Mouse (Mus musculus): ENCODE data around the gene Mul1. TPM values are rescaled to one million over a fixed set of nuclear protein-coding genes. Genes with fewer than 3 reads are reported as not detected.
A peak's percentile ranks its signal among the peaks of the same experiment; 100 is the strongest.

Gene Mul1
- polyA plus RNA-seq, 1 experiment from 2014 or later = 21.5 TPM

GRCm38 (mm10) chr4:138463832-138464487 is 29.5 kb downstream of the Mul1 start:
- Histone ChIP-seq H3K27ac (ENCODE audit: poor library complexity, severe bottlenecking) (peak overlapping the region; percentile 78), H3K4me3 (peak overlapping the region; percentile 6), H3K9ac (no peak overlapping the region), H3K4me1 (replicated peaks) (peaks cover 34% of the 10 kb centered on the region), H3K9me3 (replicated peaks) (0 out of 2 replicates have a peak, but pooled peaks cover 3% of the 10 kb centered on the region), H3K27me3 (replicated peaks) (peaks cover 63% of the 10 kb centered on the region), H3K4me2 (peak overlapping the region; percentile 56), H3K36me3 (no peaks in the 10 kb centered on the region)
- whole genome bisulfite sequencing = 6% methylated on average over 11 of the region's 11 CpGs
- peak; percentile 76 for ATAC-seq (ENCODE audit: insufficient number of reproducible peaks, low FRiP score)

- ATAC-seq (ENCODE audit: insufficient number of reproducible peaks, low FRiP score) = peak; percentile 42
- H3K27me3 ChIP-seq (replicated peaks) = peaks cover 55% of the 10 kb centered on the region
- H3K9me3 ChIP-seq (replicated peaks) = 0 out of 2 replicates have a peak, but pooled peaks cover 3% of the 10 kb centered on the region
- 0 out of 2 replicates have a peak overlapping the region, but pooled peaks have one; percentile 11 for H3K27ac ChIP-seq (ENCODE audit: poor library complexity, severe bottlenecking)
- WGBS = 2% methylated on average over 19 of the region's 22 CpGs
- peak overlapping the region; percentile 32; the same call in 1 of the 2 replicates for H3K9ac ChIP-seq
- peak overlapping the region; percentile 56 for H3K4me2 ChIP-seq
- H3K4me1 ChIP-seq (replicated peaks) = peaks cover 42% of the 10 kb centered on the region
- H3K36me3 ChIP-seq = no peaks in the 10 kb centered on the region
- H3K4me3 ChIP-seq = peak overlapping the region; percentile 12; the same call in 1 of the 2 replicates
Measured at GRCm38 (mm10) chr4:138464667-138465353, 30.3 kb downstream of the Mul1 start.

GRCm38 (mm10) chr4:138465446-138465845 is 31.0 kb downstream of the Mul1 start:
- H3K4me3 ChIP-seq = no peak overlapping the region
- H3K9ac ChIP-seq = no peak overlapping the region
- 37% methylated on average over 8 of the region's 8 CpGs for WGBS
- H3K27ac ChIP-seq (ENCODE audit: poor library complexity, severe bottlenecking) = no peak overlapping the region
- no peaks in the 10 kb centered on the region for H3K36me3 ChIP-seq
- peaks cover 42% of the 10 kb centered on the region for H3K4me1 ChIP-seq (replicated peaks)
- 0 out of 2 replicates have a peak, but pooled peaks cover 3% of the 10 kb centered on the region for H3K9me3 ChIP-seq (replicated peaks)
- H3K27me3 ChIP-seq (replicated peaks) = peaks cover 51% of the 10 kb centered on the region
- 0 out of 2 replicates have a peak overlapping the region, but pooled peaks have one; percentile 56 for H3K4me2 ChIP-seq
- no peak for ATAC-seq (ENCODE audit: insufficient number of reproducible peaks, low FRiP score)

- H3K4me3 ChIP-seq = no peak overlapping the region
- H3K4me1 ChIP-seq (replicated peaks) = peaks cover 42% of the 10 kb centered on the region
- H3K4me2 ChIP-seq = no peak overlapping the region
- 0 out of 2 replicates have a peak, but pooled peaks cover 3% of the 10 kb centered on the region for H3K9me3 ChIP-seq (replicated peaks)
- ATAC-seq (ENCODE audit: insufficient number of reproducible peaks, low FRiP score) = no peak
- H3K27ac ChIP-seq (ENCODE audit: poor library complexity, severe bottlenecking) = no peak overlapping the region
- H3K36me3 ChIP-seq = no peaks in the 10 kb centered on the region
- H3K27me3 ChIP-seq (replicated peaks) = peaks cover 49% of the 10 kb centered on the region
- 59% methylated on average over 6 of the region's 6 CpGs for WGBS
- no peak overlapping the region for H3K9ac ChIP-seq
Measured at GRCm38 (mm10) chr4:138466690-138467089, 32.2 kb downstream of the Mul1 start.

GRCm38 (mm10) chr4:138467451-138467850 is 33.0 kb downstream of the Mul1 start:
- 0 out of 2 replicates have a peak, but pooled peaks cover 3% of the 10 kb centered on the region for H3K9me3 ChIP-seq (replicated peaks)
- H3K4me1 ChIP-seq (replicated peaks) = peaks cover 42% of the 10 kb centered on the region
- no peaks in the 10 kb centered on the region for H3K36me3 ChIP-seq
- H3K9ac ChIP-seq = no peak overlapping the region
- 81% methylated on average over 5 of the region's 5 CpGs for WGBS
- no peak for ATAC-seq (ENCODE audit: insufficient number of reproducible peaks, low FRiP score)
- H3K27me3 ChIP-seq (replicated peaks) = peaks cover 45% of the 10 kb centered on the region
- H3K4me3 ChIP-seq = no peak overlapping the region
- H3K27ac ChIP-seq (ENCODE audit: poor library complexity, severe bottlenecking) = no peak overlapping the region
- H3K4me2 ChIP-seq = no peak overlapping the region

- no peak overlapping the region for H3K27ac ChIP-seq (ENCODE audit: poor library complexity, severe bottlenecking)
Measured at GRCm38 (mm10) chr4:138469080-138469479, 34.6 kb downstream of the Mul1 start.

GRCm38 (mm10) chr4:138471241-138471640 is 36.8 kb downstream of the Mul1 start:
- no peak overlapping the region for H3K4me2 ChIP-seq
- H3K27ac ChIP-seq (ENCODE audit: poor library complexity, severe bottlenecking) = no peak overlapping the region
- no peaks in the 10 kb centered on the region for H3K36me3 ChIP-seq
- peaks cover 63% of the 10 kb centered on the region for H3K27me3 ChIP-seq (replicated peaks)
- H3K4me3 ChIP-seq = no peak overlapping the region
- 0 out of 2 replicates have a peak, but pooled peaks cover 3% of the 10 kb centered on the region for H3K9me3 ChIP-seq (replicated peaks)
- H3K4me1 ChIP-seq (replicated peaks) = peaks cover 12% of the 10 kb centered on the region
- no peak for ATAC-seq (ENCODE audit: insufficient number of reproducible peaks, low FRiP score)
- 64% methylated on average over 7 of the region's 7 CpGs for WGBS
- no peak overlapping the region for H3K9ac ChIP-seq

More at GRCm38 (mm10) chr4:138469080-138469479, 34.6 kb downstream of the Mul1 start:
- 0 out of 2 replicates have a peak, but pooled peaks have one; percentile 20 for ATAC-seq (ENCODE audit: insufficient number of reproducible peaks, low FRiP score)
- no peaks in the 10 kb centered on the region for H3K36me3 ChIP-seq
- H3K4me3 ChIP-seq = no peak overlapping the region
- peaks cover 58% of the 10 kb centered on the region for H3K27me3 ChIP-seq (replicated peaks)
- H3K9me3 ChIP-seq (replicated peaks) = 0 out of 2 replicates have a peak, but pooled peaks cover 3% of the 10 kb centered on the region
- H3K4me2 ChIP-seq = peak overlapping the region; percentile 38
- 10% methylated on average over 7 of the region's 7 CpGs for WGBS
- H3K4me1 ChIP-seq (replicated peaks) = peaks cover 28% of the 10 kb centered on the region
- no peak overlapping the region for H3K9ac ChIP-seq

GRCm38 (mm10) chr4:138479595-138479994 is 45.1 kb downstream of the Mul1 start:
- Histone ChIP-seq H3K27me3 (replicated peaks) (peaks cover 49% of the 10 kb centered on the region), H3K4me2 (no peak overlapping the region), H3K9ac (no peak overlapping the region), H3K36me3 (no peaks in the 10 kb centered on the region), H3K27ac (ENCODE audit: poor library complexity, severe bottlenecking) (no peak overlapping the region), H3K4me1 (replicated peaks) (no peaks in the 10 kb centered on the region), H3K4me3 (no peak overlapping the region), H3K9me3 (replicated peaks) (no peaks in the 10 kb centered on the region; the same call in 1 of the 2 replicates)
- 62% methylated on average over 7 of the region's 7 CpGs for WGBS
- no peak for ATAC-seq (ENCODE audit: insufficient number of reproducible peaks, low FRiP score)

GRCm38 (mm10) chr4:138480962-138481361 is 46.5 kb downstream of the Mul1 start:
- H3K4me3 ChIP-seq = no peak overlapping the region
- H3K9ac ChIP-seq = no peak overlapping the region
- no peaks in the 10 kb centered on the region; the same call in 1 of the 2 replicates for H3K9me3 ChIP-seq (replicated peaks)
- H3K4me2 ChIP-seq = no peak overlapping the region
- H3K4me1 ChIP-seq (replicated peaks) = no peaks in the 10 kb centered on the region
- H3K27ac ChIP-seq (ENCODE audit: poor library complexity, severe bottlenecking) = no peak overlapping the region
- H3K27me3 ChIP-seq (replicated peaks) = peaks cover 36% of the 10 kb centered on the region
- WGBS = 54% methylated on average over 9 of the region's 9 CpGs
- no peaks in the 10 kb centered on the region for H3K36me3 ChIP-seq
- no peak for ATAC-seq (ENCODE audit: insufficient number of reproducible peaks, low FRiP score)

GRCm38 (mm10) chr4:138482721-138483120 is 48.2 kb downstream of the Mul1 start:
- no peak for ATAC-seq (ENCODE audit: insufficient number of reproducible peaks, low FRiP score)
- WGBS = 48% methylated on average over 8 of the region's 8 CpGs
- no peak overlapping the region for H3K4me3 ChIP-seq

GRCm38 (mm10) chr4:138488241-138488640 is 53.8 kb downstream of the Mul1 start:
- Histone ChIP-seq H3K4me2 (no peak overlapping the region), H3K27me3 (replicated peaks) (peaks cover 18% of the 10 kb centered on the region; the same call in 1 of the 2 replicates), H3K4me1 (replicated peaks) (peaks cover 12% of the 10 kb centered on the region), H3K4me3 (no peak overlapping the region), H3K9ac (no peak overlapping the region), H3K9me3 (replicated peaks) (no peaks in the 10 kb centered on the region; the same call in 1 of the 2 replicates), H3K36me3 (no peaks in the 10 kb centered on the region), H3K27ac (ENCODE audit: poor library complexity, severe bottlenecking) (no peak overlapping the region)
- ATAC-seq (ENCODE audit: insufficient number of reproducible peaks, low FRiP score) = no peak
- 57% methylated on average over 8 of the region's 8 CpGs for WGBS

More at GRCm38 (mm10) chr4:138482721-138483120, 48.2 kb downstream of the Mul1 start:
- Histone ChIP-seq H3K36me3 (no peaks in the 10 kb centered on the region), H3K4me2 (no peak overlapping the region), H3K27ac (ENCODE audit: poor library complexity, severe bottlenecking) (no peak overlapping the region), H3K9ac (no peak overlapping the region), H3K9me3 (replicated peaks) (no peaks in the 10 kb centered on the region; the same call in 1 of the 2 replicates), H3K4me1 (replicated peaks) (no peaks in the 10 kb centered on the region), H3K27me3 (replicated peaks) (peaks cover 29% of the 10 kb centered on the region)

Data from heart, embryonic 12.5 days (tissue).